ENCODE assay signal across 12 mouse cellular contexts in the genomic region with DNA sequence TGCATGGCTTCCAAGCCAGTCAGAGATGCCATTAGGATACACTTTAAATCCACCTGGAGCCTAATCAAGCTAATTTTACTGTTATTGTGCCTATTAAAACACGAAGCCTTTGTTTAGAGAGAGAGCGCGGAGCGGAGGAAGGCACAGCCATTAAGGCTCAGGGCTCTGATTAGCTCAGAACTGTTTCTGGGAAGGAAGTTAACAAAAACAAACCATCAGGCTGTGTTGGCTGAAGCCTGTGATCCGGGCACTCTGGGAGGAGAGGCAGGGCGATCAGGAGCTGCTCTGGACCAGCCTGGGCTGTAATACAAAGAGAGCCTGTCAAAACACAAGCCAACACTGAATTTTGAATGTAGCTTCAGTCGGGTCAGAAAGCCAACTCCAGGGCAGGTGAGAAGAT.
DNase-seq lines count a peak whose midpoint lies in the region; ATAC-seq and TF ChIP-seq lines count a peak whose summit lies in the region.
"Had no signal": no experiment of that assay in that cellular context is flagged by ENCODE, and none has a peak within 500 bp of the region (broad histone marks: within the 10 kb centered on the region; RNA-seq: fewer than 3 reads in every experiment).

No protein-coding gene starts in this region.

- no peak for TF ChIP-seq EP300 in stomach, postnatal 0 days (optimal IDR thresholded peaks at IDR 0.05)

- H3K4me3 ChIP-seq in heart, embryonic 13.5 days = no peak overlapping the region
- H3K4me3 ChIP-seq in stomach, embryonic 15.5 days (replicated peaks) = no peak overlapping the region
- no peak overlapping the region for H3K4me3 ChIP-seq in stomach, postnatal 0 days (ENCODE audit: low read depth, low read length)
- H3K4me3 ChIP-seq in limb, embryonic 12.5 days (replicated peaks) = no peak overlapping the region
- no peak overlapping the region for H3K4me3 ChIP-seq in midbrain, embryonic 14.5 days (replicated peaks; ENCODE audit: low read depth, low read length)
- H3K4me3 ChIP-seq: liver, embryonic 13.5 days had no signal

- intact Hi-C loops in heart, postnatal 36 days (cut with DNase I) = no loop called here

- peak overlapping the region; percentile 32 for H3K4me2 ChIP-seq in heart, embryonic 13.5 days
- H3K4me2 ChIP-seq in stomach, embryonic 15.5 days = 0 out of 2 replicates have a peak overlapping the region, but pooled peaks have one; percentile 14
- H3K4me2 ChIP-seq in stomach, postnatal 0 days (replicated peaks; ENCODE audit: low read depth) = no peak overlapping the region
- peak overlapping the region; percentile 18; the same call in 1 of the 2 replicates for H3K4me2 ChIP-seq in limb, embryonic 12.5 days
- no peak overlapping the region for H3K4me2 ChIP-seq in midbrain, embryonic 14.5 days (ENCODE audit: low read length)
- H3K4me2 ChIP-seq: liver, embryonic 13.5 days had no signal

- TF ChIP-seq CTCF in stomach, postnatal 0 days (IDR thresholded peaks at IDR 0.05; ENCODE audit: low read depth) = no peak

- peaks cover 23% of the 10 kb centered on the region for H3K27me3 ChIP-seq in heart, embryonic 13.5 days (replicated peaks)
- H3K27me3 ChIP-seq in stomach, embryonic 15.5 days (replicated peaks) = no peaks in the 10 kb centered on the region
- no peaks in the 10 kb centered on the region for H3K27me3 ChIP-seq in stomach, postnatal 0 days (ENCODE audit: control insufficient read depth, insufficient read depth, low read length)
- H3K27me3 ChIP-seq in limb, embryonic 12.5 days = peaks cover 24% of the 10 kb centered on the region
- H3K27me3 ChIP-seq in midbrain, embryonic 14.5 days (ENCODE audit: control insufficient read depth, insufficient read depth, low read length) = no peaks in the 10 kb centered on the region

- 56% methylated on average over 7 of the region's 7 CpGs for WGBS in heart, embryonic 13.5 days
- 30% methylated on average over 7 of the region's 7 CpGs for WGBS in stomach, embryonic 15.5 days
- WGBS in stomach, postnatal 0 days = 34% methylated on average over 7 of the region's 7 CpGs
- WGBS in limb, embryonic 12.5 days = 23% methylated on average over 7 of the region's 7 CpGs
- WGBS in midbrain, embryonic 14.5 days = 75% methylated on average over 7 of the region's 7 CpGs

- peaks cover 77% of the 10 kb centered on the region for H3K4me1 ChIP-seq in heart, embryonic 13.5 days
- H3K4me1 ChIP-seq in stomach, embryonic 15.5 days = peaks cover 19% of the 10 kb centered on the region; the same call in 1 of the 2 replicates
- 0 out of 2 replicates have a peak, but pooled peaks cover 2% of the 10 kb centered on the region for H3K4me1 ChIP-seq in stomach, postnatal 0 days (replicated peaks; ENCODE audit: control insufficient read depth, insufficient read depth)
- peaks cover 31% of the 10 kb centered on the region for H3K4me1 ChIP-seq in limb, embryonic 12.5 days (replicated peaks)
- H3K4me1 ChIP-seq in midbrain, embryonic 14.5 days (ENCODE audit: control insufficient read depth, insufficient read depth, low read length) = peaks cover 19% of the 10 kb centered on the region

- no peak for DNase-seq in heart, postnatal 36 days
- no peak for DNase-seq in stomach, postnatal 0 days (ENCODE audit: low spot score)
- no peak for DNase-seq in midbrain, embryonic 14.5 days
- DNase-seq in layer of hippocampus, postnatal 36 days = no peak
- DNase-seq: cerebellum, adult 9-11 months; liver, embryonic 13.5 days; thymus, postnatal 25 days had no signal

- ATAC-seq in heart, embryonic 13.5 days (ENCODE audit: extremely low read depth, insufficient number of reproducible peaks, low FRiP score, low TSS enrichment) = no peak
- no peak for ATAC-seq in stomach, embryonic 15.5 days (ENCODE audit: insufficient read depth, low FRiP score, low read depth)
- ATAC-seq in stomach, postnatal 0 days (ENCODE audit: low FRiP score, low TSS enrichment) = no peak
- no peak for ATAC-seq in limb, embryonic 12.5 days (ENCODE audit: insufficient number of reproducible peaks, insufficient read depth, low FRiP score, low TSS enrichment, low read depth)
- no peak for ATAC-seq in midbrain, embryonic 14.5 days (ENCODE audit: low FRiP score, low TSS enrichment)
- ATAC-seq: CD4-positive, CD25-positive, alpha-beta regulatory T cell, adult 4 months; intestine, embryonic 16.5 days had no signal

- no peaks in the 10 kb centered on the region for H3K36me3 ChIP-seq in heart, embryonic 13.5 days
- H3K36me3 ChIP-seq in stomach, embryonic 15.5 days = no peaks in the 10 kb centered on the region
- H3K36me3 ChIP-seq in stomach, postnatal 0 days (ENCODE audit: control insufficient read depth, insufficient read depth, low read length) = no peaks in the 10 kb centered on the region
- no peaks in the 10 kb centered on the region for H3K36me3 ChIP-seq in limb, embryonic 12.5 days
- H3K36me3 ChIP-seq in midbrain, embryonic 14.5 days (ENCODE audit: control insufficient read depth, insufficient read depth, low read length) = no peaks in the 10 kb centered on the region
- H3K36me3 ChIP-seq: liver, embryonic 13.5 days had no signal

- H3K27ac ChIP-seq in heart, embryonic 13.5 days (replicated peaks) = no peak overlapping the region
- no peak overlapping the region for H3K27ac ChIP-seq in stomach, embryonic 15.5 days
- H3K27ac ChIP-seq in stomach, postnatal 0 days (replicated peaks) = no peak overlapping the region
- H3K27ac ChIP-seq in limb, embryonic 12.5 days = no peak overlapping the region
- H3K27ac ChIP-seq in midbrain, embryonic 14.5 days (replicated peaks; ENCODE audit: low read depth, low read length) = no peak overlapping the region
- H3K27ac ChIP-seq: liver, embryonic 13.5 days had no signal

- H3K9me3 ChIP-seq in heart, embryonic 13.5 days = no peaks in the 10 kb centered on the region
- no peaks in the 10 kb centered on the region for H3K9me3 ChIP-seq in stomach, embryonic 15.5 days
- no peaks in the 10 kb centered on the region for H3K9me3 ChIP-seq in stomach, postnatal 0 days (ENCODE audit: control insufficient read depth, low read length)
- H3K9me3 ChIP-seq in limb, embryonic 12.5 days = no peaks in the 10 kb centered on the region
- no peaks in the 10 kb centered on the region for H3K9me3 ChIP-seq in midbrain, embryonic 14.5 days (ENCODE audit: control insufficient read depth, low read length)
- H3K9me3 ChIP-seq: liver, embryonic 13.5 days had no signal

- peak overlapping the region; percentile 15; the same call in 1 of the 2 replicates for H3K9ac ChIP-seq in heart, embryonic 13.5 days
- no peak overlapping the region for H3K9ac ChIP-seq in stomach, embryonic 15.5 days
- H3K9ac ChIP-seq in stomach, postnatal 0 days (ENCODE audit: low read length) = no peak overlapping the region
- H3K9ac ChIP-seq in limb, embryonic 12.5 days (replicated peaks) = no peak overlapping the region; the same call in 1 of the 2 replicates
- no peak overlapping the region for H3K9ac ChIP-seq in midbrain, embryonic 14.5 days (replicated peaks; ENCODE audit: low read length)
- H3K9ac ChIP-seq: liver, embryonic 13.5 days had no signal

Comparison
In these comparisons a context has a peak if more than half of its experiments do, and no peak if none do; other contexts are left out.
1. H3K4me2 ChIP-seq: peak in heart, embryonic 13.5 days (single experiment), stomach, embryonic 15.5 days (single experiment) and limb, embryonic 12.5 days (single experiment); none in stomach, postnatal 0 days (single experiment) and midbrain, embryonic 14.5 days (single experiment).